Mouse (Mus musculus): ENCODE measurements around the gene Galc.

DNA sequence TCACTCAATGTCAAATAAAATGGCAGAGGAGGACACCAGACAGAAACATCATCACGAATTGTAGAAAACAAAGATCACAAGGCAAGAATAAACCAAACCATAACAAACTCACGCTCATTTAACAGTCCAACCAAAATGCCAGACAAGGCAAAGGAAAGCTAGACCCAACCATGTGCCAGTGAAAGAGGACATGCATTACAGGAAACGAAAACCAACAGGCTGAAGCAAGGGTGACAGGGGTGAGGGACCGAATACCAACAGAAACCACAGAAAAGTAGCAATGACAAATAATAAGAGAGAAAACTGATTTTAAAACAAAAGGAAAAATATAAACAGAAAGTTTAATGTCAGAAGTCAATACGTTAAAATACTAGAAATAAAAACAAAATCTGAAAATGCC is 36.0 kb downstream of the Galc start:
- no peak for TF ChIP-seq CTCF (IDR thresholded peaks at IDR 0.05; ENCODE audit: low read depth, low read length)
- no peak for TF ChIP-seq POLR2A (IDR thresholded peaks at IDR 0.05; ENCODE audit: extremely low read depth, insufficient read depth, low read length)
